Mouse (Mus musculus) myocyte (in vitro differentiated cells): ENCODE data around the gene Klhdc4.

Source experiments
- CEBPB ChIP-seq: IDR thresholded peaks from 2 replicates; pipeline ENCODE4 v1.6.1; 2011; ENCODE audit warnings: mild to moderate bottlenecking, moderate library complexity; ENCODE audit not compliant: poor library complexity, insufficient read depth, severe bottlenecking
- E2F4 ChIP-seq: IDR thresholded peaks from one replicate; pipeline ENCODE4 v1.6.1; 2011; ENCODE audit warnings: mild to moderate bottlenecking, control low read depth, moderate library complexity; ENCODE audit not compliant: insufficient read depth
- MAX ChIP-seq: IDR thresholded peaks from one replicate; pipeline ENCODE4 v1.6.1; 2011; ENCODE audit warnings: low read depth, mild to moderate bottlenecking, control low read depth
- MYOD1 ChIP-seq, 3 experiments: IDR thresholded peaks; one replicate each; pipeline ENCODE4 v1.6.1; 2011; ENCODE audit warnings: control low read depth in 2 of 3, low read depth in 2 of 3, mild to moderate bottlenecking in 2 of 3, moderate library complexity in 1 of 3; ENCODE audit not compliant: insufficient read length in 2 of 3, control insufficient read depth in 1 of 3
- MYOG ChIP-seq, 3 experiments: IDR thresholded peaks; one replicate each; pipeline ENCODE4 v1.6.1; 2011; ENCODE audit warnings: control low read depth in 2 of 3, low read depth in 2 of 3, mild to moderate bottlenecking in 2 of 3; ENCODE audit not compliant: insufficient read length in 2 of 3, control insufficient read depth in 1 of 3, insufficient read depth in 1 of 3
- POLR2A ChIP-seq: IDR thresholded peaks from one replicate; pipeline ENCODE4 v1.6.1; 2011; ENCODE audit warnings: low read depth, mild to moderate bottlenecking, control low read depth, moderate library complexity; ENCODE audit not compliant: insufficient read length
- POLR2AphosphoS2 ChIP-seq: IDR thresholded peaks from one replicate; pipeline ENCODE4 v1.6.1; 2011; ENCODE audit warnings: low read depth, control low read depth; ENCODE audit not compliant: insufficient read length
- REST ChIP-seq: IDR thresholded peaks from one replicate; pipeline ENCODE4 v1.6.1; 2011; ENCODE audit warnings: mild to moderate bottlenecking, control low read depth, moderate library complexity; ENCODE audit not compliant: insufficient read depth, insufficient read length
- SRF ChIP-seq: IDR thresholded peaks from one replicate; pipeline ENCODE4 v1.6.1; 2011; ENCODE audit warnings: low read depth; ENCODE audit not compliant: control insufficient read depth, insufficient read length
- TCF12 ChIP-seq: IDR thresholded peaks from one replicate; pipeline ENCODE4 v1.6.1; 2011; ENCODE audit warnings: mild to moderate bottlenecking, control low read depth; ENCODE audit not compliant: poor library complexity, insufficient read depth, severe bottlenecking
- TCF3 ChIP-seq: IDR thresholded peaks from one replicate; pipeline ENCODE4 v1.6.1; 2011; ENCODE audit warnings: low read depth, control low read depth; ENCODE audit not compliant: insufficient read length
- USF1 ChIP-seq: IDR thresholded peaks from one replicate; pipeline ENCODE4 v1.6.1; 2011; ENCODE audit warnings: low read depth, mild to moderate bottlenecking, control low read depth, moderate library complexity

GRCm38 (mm10) chr8:121821320-121821719, 8.0 kb downstream of the Klhdc4 start:
- no peak for TF ChIP-seq POLR2A
- TF ChIP-seq MYOG (IDR thresholded peaks at IDR 0.05; ENCODE audit: control insufficient read depth in 1 of 3, insufficient read depth in 1 of 3, insufficient read length in 2 of 3, low read depth in 2 of 3): no peak
- TF ChIP-seq TCF12: no peak
- no peak for TF ChIP-seq E2F4
- TF ChIP-seq MAX: no peak
- no peak for TF ChIP-seq POLR2AphosphoS2
- no peak for TF ChIP-seq MYOD1 (IDR thresholded peaks at IDR 0.05; ENCODE audit: control insufficient read depth in 1 of 3, insufficient read length in 2 of 3, low read depth in 2 of 3)
- no peak for TF ChIP-seq USF1
- no peak for TF ChIP-seq SRF
- no peak for TF ChIP-seq TCF3
- no peak for TF ChIP-seq REST
- TF ChIP-seq CEBPB: no peak
